Mouse (Mus musculus) spleen, adult 2 months (tissue): ENCODE results near the gene Kif7.

Source experiments
- CTCF ChIP-seq: fragments of 200-500 bp; IDR thresholded peaks from 2 replicates; pipeline ENCODE4 v1.5.1; 2011; ENCODE audit warnings: mild to moderate bottlenecking, inconsistent platforms; ENCODE audit not compliant: insufficient read depth, insufficient read length, insufficient replicate concordance; ENCODE audit errors: extremely low read depth
- POLR2A ChIP-seq: fragments of 200-500 bp; IDR thresholded peaks from 2 replicates; pipeline ENCODE4 v1.6.1; 2011; ENCODE audit warnings: low read depth, low read length, inconsistent platforms

- TF ChIP-seq POLR2A (no peak), CTCF (no peak)
Measured at GRCm38 (mm10) chr7:79759766-79760165, 44.2 kb upstream of the Kif7 start.
